Mouse (Mus musculus) C2C12 (cell line): ENCODE data around the gene Sel1l2.

ENCODE experiments used
- CTCF ChIP-seq: IDR thresholded peaks from one replicate; pipeline ENCODE4 v1.5.1; 2011; ENCODE audit not compliant: control insufficient read depth, insufficient read depth, insufficient read length
- MYOG ChIP-seq: IDR thresholded peaks from one replicate; pipeline ENCODE4 v1.6.1; 2011; ENCODE audit not compliant: control insufficient read depth, insufficient read length; ENCODE audit errors: extremely low read depth
- USF1 ChIP-seq: IDR thresholded peaks from one replicate; pipeline ENCODE4 v1.6.1; 2011; ENCODE audit warnings: low read depth, mild to moderate bottlenecking, control low read depth, moderate library complexity

DNA sequence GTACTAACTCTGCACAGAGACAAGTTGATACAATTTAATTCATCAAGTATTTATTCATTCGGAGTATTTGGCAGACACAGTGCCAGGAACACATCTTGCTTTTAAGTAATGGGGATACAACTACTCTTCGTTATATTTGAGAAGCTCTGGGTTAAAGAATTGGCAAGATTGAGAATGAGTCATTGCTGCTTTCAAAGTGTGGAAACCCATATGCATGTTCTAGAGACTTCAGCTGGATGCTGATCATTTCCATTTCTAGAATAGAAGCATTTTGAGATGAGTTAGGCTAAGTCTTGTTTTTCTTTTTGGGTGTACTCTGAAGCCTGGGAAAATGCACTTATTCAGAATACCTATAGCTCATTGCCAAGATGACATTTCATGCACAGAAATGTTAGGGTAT lies 95.7 kb downstream of the Sel1l2 start:
- TF ChIP-seq CTCF = no peak
- no peak for TF ChIP-seq USF1
- TF ChIP-seq MYOG = no peak
